Mouse (Mus musculus) central nervous system, embryonic 14 days (tissue): ENCODE data around the gene Gm45785. TPM values are rescaled to one million over a fixed set of nuclear protein-coding genes. Genes with fewer than 3 reads are reported as not detected.

Experiments
- polyA plus RNA-seq: library from polyadenylated mRNA; depleted of rRNA; stranded (reverse); fragments of >200 nt; gene quantifications from 2 replicates; pipeline ENCODE4 v1.2.3, GENCODE M21; 2012; rRNA removed

The Gm45785 gene
- 0.13 and 0.15 TPM in 2 replicates for polyA plus RNA-seq

DNA sequence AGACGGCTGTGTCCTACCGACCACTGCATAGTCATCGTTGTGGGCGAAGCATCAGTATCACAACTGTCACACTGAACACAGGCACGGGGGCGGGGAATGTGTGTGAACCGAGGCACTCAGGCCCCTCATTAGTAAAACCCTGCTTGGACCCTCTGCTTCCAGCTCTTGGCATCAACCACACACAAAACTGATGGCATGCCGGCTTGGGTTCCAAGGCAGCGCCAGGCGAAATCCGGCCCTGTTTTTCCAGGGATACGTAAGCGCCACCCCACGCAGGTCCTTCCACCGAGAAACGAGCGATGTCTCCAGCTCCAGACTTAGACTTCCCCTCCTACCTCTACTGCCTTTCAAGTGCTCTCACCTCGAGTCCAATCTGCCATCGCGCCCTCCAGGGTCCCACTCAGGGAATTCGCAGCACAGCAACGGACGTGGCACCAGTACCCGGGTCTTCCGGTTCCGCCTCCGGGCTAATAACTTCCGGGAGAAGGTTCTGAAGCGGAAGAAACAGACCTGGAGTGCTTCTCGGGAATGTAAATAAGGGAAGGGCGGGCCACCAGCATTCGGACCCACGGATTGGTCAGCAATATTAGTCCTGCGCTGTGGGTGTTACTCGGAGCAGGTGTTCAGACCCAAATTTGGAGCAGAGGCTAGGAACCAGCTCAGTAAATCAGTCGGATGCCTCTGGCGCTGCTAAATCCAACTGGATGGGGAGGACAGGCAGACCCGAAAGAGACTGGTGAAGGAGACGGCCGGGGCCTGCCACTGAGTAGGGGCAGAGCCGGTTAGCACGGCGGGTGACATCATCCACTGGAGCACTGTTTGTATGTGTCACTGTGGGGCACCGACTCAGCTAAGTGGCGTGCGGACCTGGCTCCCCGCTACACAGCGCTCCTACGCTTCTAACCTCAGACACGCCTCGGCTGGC lies at the start of gene Gm45785:
TSS of gene Gm45785 (minus strand) at position 472 of the 925 bp plus-strand sequence.

GRCm38 (mm10) chr7:140900220-140900619 lies 44.1 kb upstream of the Gm45785 start, which contains the start of gene Cox8b:
TSS of gene Cox8b (minus strand) at chr7:140900446.

GRCm38 (mm10) chr7:140881696-140882468 lies 25.8 kb upstream of the Gm45785 start, which contains the start of the genes Psmd13 and Sirt3:
TSS of gene Psmd13 (plus strand) at chr7:140881968.
TSS of gene Sirt3 (minus strand) at chr7:140882309.

DNA sequence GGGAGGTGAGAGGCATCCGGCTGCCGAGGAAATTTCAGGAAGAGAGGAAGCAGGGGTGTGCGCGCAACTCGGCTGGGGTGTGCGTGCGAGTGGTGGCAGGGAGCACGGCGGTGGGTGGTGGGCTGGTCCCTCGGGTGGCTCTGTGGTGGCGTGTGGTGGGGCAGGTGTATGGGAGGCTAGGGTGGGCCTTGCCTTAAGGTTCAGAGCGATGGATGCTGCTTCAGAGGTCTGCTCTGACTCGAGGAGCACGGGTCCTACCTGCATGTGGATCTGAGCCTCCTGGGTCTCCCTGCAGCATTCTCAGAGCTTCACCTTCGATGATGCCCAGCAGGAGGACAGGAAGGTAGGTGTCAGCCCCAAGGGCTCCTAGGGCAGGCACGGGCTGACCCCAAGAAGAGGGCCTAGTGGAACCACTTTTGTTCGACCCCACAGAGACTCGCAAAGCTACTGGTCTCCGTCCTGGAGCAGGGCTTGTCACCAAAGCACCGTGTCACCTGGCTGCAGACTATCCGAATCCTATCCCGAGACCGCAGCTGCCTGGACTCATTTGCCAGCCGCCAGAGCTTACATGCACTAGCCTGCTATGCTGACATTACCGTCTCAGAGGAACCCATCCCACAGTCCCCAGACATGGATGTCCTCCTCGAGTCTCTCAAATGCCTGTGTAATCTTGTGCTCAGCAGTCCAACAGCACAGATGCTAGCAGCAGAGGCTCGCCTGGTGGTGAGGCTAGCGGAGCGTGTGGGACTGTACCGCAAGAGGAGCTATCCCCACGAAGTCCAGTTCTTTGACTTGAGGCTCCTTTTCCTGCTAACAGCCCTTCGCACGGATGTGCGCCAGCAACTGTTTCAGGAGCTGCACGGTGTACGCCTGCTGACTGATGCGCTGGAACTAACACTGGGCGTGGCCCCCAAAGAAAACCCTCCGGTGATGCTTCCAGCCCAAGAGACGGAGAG lies 1.7 kb upstream of the Gm45785 start, which contains the start of gene Bet1l:
TSS of gene Bet1l (minus strand) at position 28 of the 956 bp plus-strand sequence.

DNA sequence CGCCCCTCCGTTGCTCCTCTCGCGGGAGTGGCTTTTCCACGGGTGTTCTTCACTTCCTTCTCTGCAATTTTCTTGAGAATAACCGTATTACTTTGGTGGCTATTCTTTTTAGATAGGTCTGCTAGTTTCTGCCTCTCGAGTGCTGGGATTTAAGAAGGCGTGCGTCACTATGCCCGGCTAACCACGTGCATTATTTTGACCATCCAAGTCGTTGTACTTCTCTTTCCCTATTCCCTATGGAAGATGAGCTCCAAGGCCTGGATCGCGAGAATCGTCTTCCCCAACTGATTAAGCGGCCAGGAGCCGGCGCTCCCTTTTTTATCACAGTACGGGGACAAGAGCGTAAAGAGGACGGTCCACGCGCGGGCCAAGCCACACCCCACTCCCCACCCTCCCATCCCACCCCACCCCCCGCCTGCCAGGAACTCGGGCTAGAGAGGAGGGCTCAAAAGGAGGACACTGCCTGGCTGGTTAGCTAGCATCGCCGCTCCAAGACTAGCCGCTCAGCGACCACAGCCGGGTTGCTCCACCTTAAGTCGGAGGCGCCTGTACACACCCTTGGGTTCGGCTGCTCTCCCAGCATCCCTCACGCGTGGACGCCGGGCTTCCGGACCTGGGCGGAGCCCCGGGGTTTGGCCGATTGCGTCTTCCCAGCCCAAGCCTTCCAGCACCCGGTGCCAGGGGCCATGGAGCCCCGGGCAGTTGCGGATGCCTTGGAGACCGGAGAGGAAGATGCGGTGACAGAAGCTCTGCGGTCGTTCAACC lies 836 bp upstream of the Gm45785 start, which contains the start of gene Ric8a:
TSS of gene Ric8a (plus strand) at position 173 of the 765 bp plus-strand sequence.

GRCm38 (mm10) chr7:140847755-140848580 lies 8.2 kb downstream of the Gm45785 start, which contains the start of gene Odf3:
TSS of gene Odf3 (plus strand) at chr7:140847805.

GRCm38 (mm10) chr7:140844905-140845665 lies 11.0 kb downstream of the Gm45785 start, which contains the start of gene Scgb1c1:
TSS of gene Scgb1c1 (plus strand) at chr7:140845547.

GRCm38 (mm10) chr7:140834968-140835757 lies 21.0 kb downstream of the Gm45785 start, which contains the start of gene Urah:
TSS of gene Urah (plus strand) at chr7:140835018.

GRCm38 (mm10) chr7:140821653-140822329 lies 34.3 kb downstream of the Gm45785 start, which contains the start of gene Zfp941:
TSS of gene Zfp941 (minus strand) at chr7:140822178.

DNA sequence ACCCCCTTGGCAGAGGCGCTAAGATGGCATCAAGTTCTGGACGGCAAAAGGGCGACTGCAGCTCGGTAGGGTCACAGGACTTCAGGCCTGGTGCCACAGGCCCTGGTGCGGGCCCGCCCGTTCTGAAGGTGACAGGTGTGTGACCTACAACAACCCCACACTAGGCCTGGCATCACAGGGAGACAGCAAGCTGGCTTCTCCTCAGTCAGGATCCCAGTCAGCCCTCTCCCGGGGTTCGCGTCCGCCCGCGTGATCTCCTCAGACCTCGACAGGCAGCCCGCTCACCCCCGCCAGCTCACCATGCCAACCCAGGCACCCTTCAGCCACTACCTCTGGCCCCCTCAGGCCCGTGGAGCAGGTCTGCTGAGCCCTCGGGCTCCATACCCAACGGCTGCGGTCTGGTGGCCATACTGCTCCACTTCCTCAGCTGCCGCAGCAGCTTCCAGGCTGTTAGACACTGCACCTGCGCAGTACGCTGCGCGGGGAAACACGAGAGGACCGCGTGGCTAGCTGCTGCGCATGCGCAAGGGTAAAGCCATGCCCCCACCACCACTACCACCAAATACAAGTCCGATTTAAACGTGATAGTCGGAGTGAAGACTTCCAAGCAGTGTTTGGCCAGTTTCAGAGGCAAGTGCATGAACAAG lies 68.6 kb downstream of the Gm45785 start, which contains the start of gene Syce1:
TSS of gene Syce1 (minus strand) at position 447 of the 647 bp plus-strand sequence.

Other genes with a start within 250 kb of the Gm45785 start
- not detected in 2 replicates for gene Olfr61, start 227.4 kb downstream of the Gm45785 start, polyA plus RNA-seq
- gene Olfr53, start 209.9 kb downstream of the Gm45785 start, polyA plus RNA-seq, result not detected in 2 replicates
- 0.01 and 0.04 TPM in 2 replicates for gene Olfr539, start 196.4 kb downstream of the Gm45785 start, polyA plus RNA-seq
- gene Olfr45, start 174.4 kb downstream of the Gm45785 start, polyA plus RNA-seq, result not detected in 2 replicates
- not detected in 2 replicates for gene Olfr541, start 159.1 kb downstream of the Gm45785 start, polyA plus RNA-seq
- not detected in 2 replicates for gene Cyp2e1, start 92.6 kb downstream of the Gm45785 start, polyA plus RNA-seq
- gene Syce1, start 68.5 kb downstream of the Gm45785 start, polyA plus RNA-seq, result 0.21 and 0.36 TPM in 2 replicates
- gene Zfp941, start 34.2 kb downstream of the Gm45785 start, polyA plus RNA-seq, result 9.1 and 11.1 TPM in 2 replicates
- gene Urah, start 21.3 kb downstream of the Gm45785 start, polyA plus RNA-seq, result 0.07 and 0.84 TPM in 2 replicates
- not detected in 2 replicates for gene Scgb1c1, start 10.8 kb downstream of the Gm45785 start, polyA plus RNA-seq
- 0.05 TPM in 2 replicates for gene Odf3, start 8.5 kb downstream of the Gm45785 start, polyA plus RNA-seq
- gene Ric8a, start 626 bp upstream of the Gm45785 start, polyA plus RNA-seq, result 88.7 and 90.0 TPM in 2 replicates
- gene Bet1l, start 1.2 kb upstream of the Gm45785 start, polyA plus RNA-seq, result 29.4 and 35.4 TPM in 2 replicates
- gene Psmd13, start 25.6 kb upstream of the Gm45785 start, polyA plus RNA-seq, result 150 and 161 TPM in 2 replicates
- gene Sirt3, start 26.0 kb upstream of the Gm45785 start, polyA plus RNA-seq, result 38.9 and 39.2 TPM in 2 replicates
- 2.2 TPM in 1 of 2 replicates, not detected in the other for gene Cox8b, start 44.1 kb upstream of the Gm45785 start, polyA plus RNA-seq
- 0.13 and 0.16 TPM in 2 replicates for gene Nlrp6, start 64.6 kb upstream of the Gm45785 start, polyA plus RNA-seq
- 15.1 and 20.9 TPM in 2 replicates for gene Pgghg, start 85.1 kb upstream of the Gm45785 start, polyA plus RNA-seq
- gene Ifitm5, start 94.0 kb upstream of the Gm45785 start, polyA plus RNA-seq, result 4.6 and 9.5 TPM in 2 replicates
- gene Gm45717, start 99.6 kb upstream of the Gm45785 start, polyA plus RNA-seq, result not detected in 2 replicates
- 179 and 335 TPM in 2 replicates for gene Ifitm2, start 99.7 kb upstream of the Gm45785 start, polyA plus RNA-seq
- gene Ifitm1, start 110.9 kb upstream of the Gm45785 start, polyA plus RNA-seq, result 32.8 and 55.0 TPM in 2 replicates
- 31.0 and 57.6 TPM in 2 replicates for gene Ifitm3, start 154.4 kb upstream of the Gm45785 start, polyA plus RNA-seq
- 0.86 and 1.2 TPM in 2 replicates for gene Ifitm6, start 161.6 kb upstream of the Gm45785 start, polyA plus RNA-seq
- gene Gm17387, start 172.8 kb upstream of the Gm45785 start, polyA plus RNA-seq, result not detected in 2 replicates
- 154 and 158 TPM in 2 replicates for gene B4galnt4, start 204.8 kb upstream of the Gm45785 start, polyA plus RNA-seq
- gene Pkp3, start 221.9 kb upstream of the Gm45785 start, polyA plus RNA-seq, result 0.28 and 4.0 TPM in 2 replicates
- gene Sigirr, start 244.2 kb upstream of the Gm45785 start, polyA plus RNA-seq, result 1.4 and 2.1 TPM in 2 replicates